Mouse (Mus musculus): ENCODE measurements around the gene Ppm1e.
"Not testable (repeated sequence)": the region's sequence is repeated elsewhere in the genome, so short reads cannot be mapped to it uniquely, and the experiment has no call there.

- TF ChIP-seq TAL1, GATA1 (IDR thresholded peaks at IDR 0.05; ENCODE audit: low read length): not testable (repeated sequence)
Measured at GRCm38 (mm10) chr11:87261705-87262104, 97.1 kb downstream of the Ppm1e start.

Measured in erythroblast, embryonic 14.5 days (primary cell).